In genomic region chr5:142906532-142907047, GRCm38 (mm10) we compare ENCODE assay signal across 8 mouse cellular contexts. TPM values are rescaled to one million over a fixed set of nuclear protein-coding genes. Genes with fewer than 3 reads are reported as not detected.
DNase-seq lines count a peak whose midpoint lies in the region; ATAC-seq lines count a peak whose summit lies in the region.

Gene Actb, minus strand, starts transcription at chr5:142906754.

- peak within 1 kb of the TSS; percentile 100 for H3K27ac ChIP-seq in hindbrain, embryonic 12.5 days

- H3K9ac ChIP-seq in hindbrain, embryonic 12.5 days, result peak within 1 kb of the TSS; percentile 100

- ATAC-seq in hindbrain, embryonic 12.5 days (ENCODE audit: low FRiP score), result peak; percentile 82

- H3K27me3 ChIP-seq in hindbrain, embryonic 12.5 days, result no peaks in the 10 kb centered on the region

- no peaks in the 10 kb centered on the region for H3K9me3 ChIP-seq in hindbrain, embryonic 12.5 days (replicated peaks)

- under 1% methylated on average over 40 of the region's 41 CpGs for WGBS in hindbrain, embryonic 12.5 days

- H3K4me2 ChIP-seq in hindbrain, embryonic 12.5 days (replicated peaks), result peak within 1 kb of the TSS; percentile 91

- H3K4me3 ChIP-seq in hindbrain, embryonic 12.5 days, result peak within 1 kb of the TSS; percentile 97

- peaks cover 57% of the 10 kb centered on the region for H3K4me1 ChIP-seq in hindbrain, embryonic 12.5 days

- peaks cover 38% of the 10 kb centered on the region for H3K36me3 ChIP-seq in hindbrain, embryonic 12.5 days

- DNase-seq in MN1 (ENCODE audit: low spot score), result peak; percentile 98
- DNase-seq in cerebellum, adult 9-11 months, result peak; percentile 97
- peak; percentile 94 to 95 for DNase-seq in frontal cortex, postnatal 10 days (ENCODE audit: low spot score in 2 of 2)
- DNase-seq in layer of hippocampus, postnatal 14 days (ENCODE audit: low spot score in 2 of 2), result peak; percentile 97
- peak; percentile 98 for DNase-seq in lung, postnatal 14 days
- peak; percentile 78 for DNase-seq in retina, adult 2 months (ENCODE audit: low read depth, low spot score)
- peak; percentile 97 to 98 for DNase-seq in thymus, postnatal 36 days

RNA-seq across cellular contexts. Expression of gene Actb, which starts in this region (rescaled TPM):
- polyA plus RNA-seq in hindbrain, embryonic 12.5 days (2016; fragmentation: Nextera tagmentation; extraction: Ambion mirVana), result 14,392 and 16,600 TPM in 2 replicates
- 1,000 to 10,000 TPM; 3,650 to 3,993 TPM for total RNA-seq in layer of hippocampus, postnatal 14 days (2021)

Comparison
In these comparisons a context has a peak if more than half of its experiments do, and no peak if none do; other contexts are left out.
1. Peak in every context shown above with its lines: DNase-seq, ATAC-seq, H3K4me3 ChIP-seq and H3K27ac ChIP-seq.